Mouse (Mus musculus): ENCODE measurements around the gene Agpat4. TPM values are rescaled to one million over a fixed set of nuclear protein-coding genes. Genes with fewer than 3 reads are reported as not detected.

Agpat4 gene
- total and polyA plus RNA-seq, 2 experiments from 2014 or later = 53.6 to 56.6 TPM

- WGBS = 98% methylated on average over 19 of the region's 19 CpGs
- Histone ChIP-seq H3K9me3 (ENCODE audit: low read length) (peaks cover 5% of the 10 kb centered on the region; the same call in 1 of the 2 replicates), H3K27ac (no peak overlapping the region), H3K4me2 (ENCODE audit: low read depth, low read length) (no peak overlapping the region), H3K4me1 (ENCODE audit: insufficient read depth, low read length) (no peaks in the 10 kb centered on the region), H3K4me3 (ENCODE audit: low read length) (no peak overlapping the region), H3K9ac (replicated peaks; ENCODE audit: low read length) (no peak overlapping the region), H3K27me3 (ENCODE audit: insufficient read depth, low read length) (no peaks in the 10 kb centered on the region), H3K36me3 (ENCODE audit: insufficient read depth, low read length) (peaks cover 44% of the 10 kb centered on the region)
- TF ChIP-seq CTCF (IDR thresholded peaks at IDR 0.05; ENCODE audit: low read depth) = peak; percentile 58
- ATAC-seq (no peak), DNase-seq (ENCODE audit: low spot score) (peak; percentile 33)
These were observed 131.4 kb downstream of the Agpat4 start for GRCm38 (mm10) chr17:12249783-12250504.

- H3K9me3 ChIP-seq (ENCODE audit: low read length) = peaks cover 5% of the 10 kb centered on the region; the same call in 1 of the 2 replicates
- no peak overlapping the region for H3K4me3 ChIP-seq (ENCODE audit: low read length)
- no peak overlapping the region for H3K27ac ChIP-seq
- no peak overlapping the region for H3K9ac ChIP-seq (replicated peaks; ENCODE audit: low read length)
- no peaks in the 10 kb centered on the region for H3K4me1 ChIP-seq (ENCODE audit: insufficient read depth, low read length)
- no peaks in the 10 kb centered on the region for H3K27me3 ChIP-seq (ENCODE audit: insufficient read depth, low read length)
- WGBS = 97% methylated on average over 9 of the region's 9 CpGs
- ATAC-seq (no peak), DNase-seq (ENCODE audit: low spot score) (no peak)
- TF ChIP-seq CTCF (IDR thresholded peaks at IDR 0.05; ENCODE audit: low read depth) = no peak
- H3K36me3 ChIP-seq (ENCODE audit: insufficient read depth, low read length) = peaks cover 49% of the 10 kb centered on the region
- no peak overlapping the region for H3K4me2 ChIP-seq (ENCODE audit: low read depth, low read length)
These were observed 132.1 kb downstream of the Agpat4 start for GRCm38 (mm10) chr17:12250581-12250980.

- H3K27ac ChIP-seq = no peak overlapping the region
- H3K4me3 ChIP-seq (ENCODE audit: low read length) = no peak overlapping the region
- no peak for TF ChIP-seq CTCF (IDR thresholded peaks at IDR 0.05; ENCODE audit: low read depth)
- peaks cover 5% of the 10 kb centered on the region; the same call in 1 of the 2 replicates for H3K9me3 ChIP-seq (ENCODE audit: low read length)
- H3K9ac ChIP-seq (replicated peaks; ENCODE audit: low read length) = no peak overlapping the region
- no peak for ATAC-seq
- H3K27me3 ChIP-seq (ENCODE audit: insufficient read depth, low read length) = no peaks in the 10 kb centered on the region
- peaks cover 77% of the 10 kb centered on the region for H3K36me3 ChIP-seq (ENCODE audit: insufficient read depth, low read length)
- 97% methylated on average over 11 of the region's 11 CpGs for WGBS
- no peak overlapping the region for H3K4me2 ChIP-seq (ENCODE audit: low read depth, low read length)
- H3K4me1 ChIP-seq (ENCODE audit: insufficient read depth, low read length) = no peaks in the 10 kb centered on the region
- no peak for DNase-seq (ENCODE audit: low spot score)
These were observed 137.6 kb downstream of the Agpat4 start for GRCm38 (mm10) chr17:12256142-12256541.

- Histone ChIP-seq H3K9ac (replicated peaks; ENCODE audit: low read length) (no peak overlapping the region), H3K27ac (no peak overlapping the region), H3K36me3 (ENCODE audit: insufficient read depth, low read length) (peaks cover 60% of the 10 kb centered on the region), H3K27me3 (ENCODE audit: insufficient read depth, low read length) (no peaks in the 10 kb centered on the region), H3K4me1 (ENCODE audit: insufficient read depth, low read length) (no peaks in the 10 kb centered on the region), H3K4me2 (ENCODE audit: low read depth, low read length) (no peak overlapping the region), H3K4me3 (ENCODE audit: low read length) (no peak overlapping the region), H3K9me3 (ENCODE audit: low read length) (no peaks in the 10 kb centered on the region)
- 78% methylated on average over 6 of the region's 6 CpGs for WGBS
- ATAC-seq (no peak), DNase-seq (ENCODE audit: low spot score) (no peak)
- no peak for TF ChIP-seq CTCF (IDR thresholded peaks at IDR 0.05; ENCODE audit: low read depth)
These were observed 140.0 kb downstream of the Agpat4 start for GRCm38 (mm10) chr17:12258517-12258916.

- Histone ChIP-seq H3K4me3 (ENCODE audit: low read length) (no peak overlapping the region), H3K27ac (no peak overlapping the region), H3K4me1 (ENCODE audit: insufficient read depth, low read length) (no peaks in the 10 kb centered on the region), H3K27me3 (ENCODE audit: insufficient read depth, low read length) (no peaks in the 10 kb centered on the region), H3K9ac (replicated peaks; ENCODE audit: low read length) (no peak overlapping the region), H3K36me3 (ENCODE audit: insufficient read depth, low read length) (peaks cover 46% of the 10 kb centered on the region), H3K4me2 (ENCODE audit: low read depth, low read length) (no peak overlapping the region), H3K9me3 (ENCODE audit: low read length) (no peaks in the 10 kb centered on the region)
- no peak for TF ChIP-seq CTCF (IDR thresholded peaks at IDR 0.05; ENCODE audit: low read depth)
- ATAC-seq = no peak
- WGBS = 85% methylated on average over 8 of the region's 8 CpGs
- DNase-seq (ENCODE audit: low spot score) = no peak
These were observed 141.5 kb downstream of the Agpat4 start for GRCm38 (mm10) chr17:12259957-12260356.

GRCm38 (mm10) chr17:12261376-12261775, 142.9 kb downstream of the Agpat4 start:
- DNase-seq (ENCODE audit: low spot score) (no peak), ATAC-seq (no peak)
- WGBS = 84% methylated on average over 7 of the region's 7 CpGs
- Histone ChIP-seq H3K36me3 (ENCODE audit: insufficient read depth, low read length) (peaks cover 32% of the 10 kb centered on the region), H3K4me1 (ENCODE audit: insufficient read depth, low read length) (0 out of 2 replicates have a peak, but pooled peaks cover under 1% of the 10 kb centered on the region), H3K27ac (no peak overlapping the region), H3K9me3 (ENCODE audit: low read length) (no peaks in the 10 kb centered on the region), H3K4me3 (ENCODE audit: low read length) (no peak overlapping the region), H3K4me2 (ENCODE audit: low read depth, low read length) (no peak overlapping the region), H3K9ac (replicated peaks; ENCODE audit: low read length) (no peak overlapping the region), H3K27me3 (ENCODE audit: insufficient read depth, low read length) (no peaks in the 10 kb centered on the region)
- TF ChIP-seq CTCF (IDR thresholded peaks at IDR 0.05; ENCODE audit: low read depth) = no peak

DNA sequence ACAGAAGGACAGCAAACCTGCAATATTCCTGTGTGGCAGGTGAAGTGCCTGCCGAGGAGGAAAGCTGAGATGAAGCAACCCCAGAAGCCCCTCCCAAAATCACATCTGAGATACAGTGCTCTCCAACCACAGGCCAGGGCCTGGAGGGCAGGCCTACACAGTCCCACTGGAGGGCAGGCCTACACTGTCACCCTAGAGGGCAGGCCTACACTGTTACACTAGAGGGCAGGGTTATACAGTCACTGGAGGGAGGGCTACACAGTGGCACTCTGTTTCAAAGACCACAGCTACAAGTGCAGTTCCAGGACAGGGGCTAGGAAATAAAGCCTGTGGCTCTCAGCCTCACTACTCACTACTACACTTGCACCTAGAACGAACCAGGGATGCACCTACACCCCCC, 143.4 kb downstream of the Agpat4 start:
- Histone ChIP-seq H3K9ac (replicated peaks; ENCODE audit: low read length) (no peak overlapping the region), H3K27me3 (ENCODE audit: insufficient read depth, low read length) (no peaks in the 10 kb centered on the region), H3K9me3 (ENCODE audit: low read length) (no peaks in the 10 kb centered on the region), H3K4me1 (ENCODE audit: insufficient read depth, low read length) (peaks cover 5% of the 10 kb centered on the region; the same call in 1 of the 2 replicates), H3K27ac (no peak overlapping the region), H3K4me2 (ENCODE audit: low read depth, low read length) (no peak overlapping the region), H3K4me3 (ENCODE audit: low read length) (no peak overlapping the region), H3K36me3 (ENCODE audit: insufficient read depth, low read length) (peaks cover 27% of the 10 kb centered on the region)
- ATAC-seq = no peak
- peak; percentile 34 for DNase-seq (ENCODE audit: low spot score)
- peak; percentile 56 for TF ChIP-seq CTCF (IDR thresholded peaks at IDR 0.05; ENCODE audit: low read depth)
- WGBS = 80% methylated on average over 2 of the region's 2 CpGs

Data from hindbrain, postnatal 0 days (tissue).